Mouse (Mus musculus) gastrocnemius, adult 8-10 months (tissue): ENCODE data around the gene Ccng2. TPM values are rescaled to one million over a fixed set of nuclear protein-coding genes. Genes with fewer than 3 reads are reported as not detected.

Experiments used
- DNase-seq, 2 experiments: peaks; one replicate each; pipeline ENCODE4 v3.0.0; 2022; ENCODE audit warnings: low spot score in 2 of 2
- total RNA-seq, 4 experiments: library from RNA; stranded (reverse); gene quantifications; 2 replicates each; pipeline ENCODE4 v1.2.4; 2022

Ccng2 gene
- 10 to 100 TPM; 10.1 to 13.5 (median 12.2) TPM for total RNA-seq

DNA sequence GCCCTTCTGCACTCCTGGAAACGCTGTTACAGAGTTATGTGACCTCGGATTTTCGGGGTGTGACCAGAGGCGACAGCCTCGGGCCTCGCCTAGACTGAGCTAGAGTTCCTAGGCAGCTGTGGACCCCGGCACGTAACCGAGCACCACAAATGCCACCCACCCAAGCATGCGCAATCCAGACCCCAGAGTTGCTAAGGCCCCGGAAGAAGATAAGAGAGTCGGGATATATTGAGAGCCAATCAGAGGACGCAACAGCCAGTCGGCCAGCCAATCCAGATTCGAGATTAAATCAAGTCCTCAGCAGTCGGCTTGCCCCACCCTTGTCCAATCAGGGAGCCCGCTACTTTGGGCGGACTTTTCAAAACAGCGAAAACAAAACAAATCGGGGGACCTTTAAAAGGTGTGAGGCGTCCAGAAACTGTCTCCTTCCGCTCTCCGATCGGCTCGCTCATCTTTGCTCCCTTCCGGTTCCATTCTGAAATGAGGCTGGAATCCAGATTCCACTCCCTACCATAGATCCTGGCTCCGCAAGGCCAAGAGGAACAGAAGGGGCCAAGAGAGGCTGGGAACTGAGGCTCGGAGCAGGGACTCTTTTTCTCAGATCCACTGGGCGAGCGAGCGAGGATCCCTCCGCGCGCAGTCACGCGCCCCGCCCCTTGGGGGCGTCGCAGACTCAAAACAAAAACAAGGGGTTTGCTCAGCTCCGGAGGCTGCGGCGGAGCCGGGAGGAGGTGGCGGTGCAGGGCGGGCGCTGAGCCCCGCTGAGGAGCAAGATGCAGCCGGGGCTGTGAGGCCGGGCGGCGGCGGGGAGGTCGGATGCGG, at the start of gene Ccng2:
Gene Ccng2 (plus strand): TSS at position 375 of the 822 bp plus-strand sequence.
- DNase-seq = peak; percentile 95

DNA sequence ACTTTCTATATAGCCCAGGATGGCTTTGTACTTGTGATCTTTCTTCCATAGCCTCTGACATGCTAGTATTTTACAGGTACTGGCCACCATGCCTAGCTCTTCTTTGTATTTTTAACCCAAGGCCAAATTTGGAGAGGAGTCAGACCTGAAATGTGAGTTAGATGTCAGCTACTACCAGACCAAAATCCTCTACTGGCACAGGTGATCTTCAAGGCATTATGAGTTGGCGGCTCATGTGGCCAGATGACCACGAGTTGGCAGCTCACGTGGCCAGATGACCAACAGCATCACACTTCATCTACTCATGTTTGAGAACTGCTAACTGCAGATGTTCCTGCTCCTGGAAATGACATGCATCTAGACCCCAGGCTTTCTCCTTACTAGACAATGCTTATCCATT, 48.7 kb upstream of the Ccng2 start:
- DNase-seq = no peak

DNA sequence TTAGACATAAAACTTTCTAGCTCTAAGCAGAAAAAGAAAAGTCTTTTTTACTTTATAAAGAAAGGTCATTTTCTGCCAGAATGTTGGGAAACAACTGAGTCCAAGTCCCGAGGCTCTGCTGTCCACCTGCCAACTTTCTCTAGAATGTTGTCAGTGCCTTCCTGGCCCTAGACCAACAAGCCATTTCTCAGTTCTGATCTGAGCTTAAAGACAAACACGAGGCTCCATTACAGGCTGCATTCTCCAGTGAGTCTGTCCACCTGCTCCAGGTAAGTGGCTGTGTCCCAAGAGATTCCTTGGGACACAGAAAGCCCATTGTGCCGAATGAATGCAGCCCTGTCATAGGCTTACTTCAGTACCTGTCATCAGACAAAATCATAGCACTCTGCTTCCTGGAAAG, 45.4 kb upstream of the Ccng2 start:
- DNase-seq = peak; percentile 31 to 36

DNA sequence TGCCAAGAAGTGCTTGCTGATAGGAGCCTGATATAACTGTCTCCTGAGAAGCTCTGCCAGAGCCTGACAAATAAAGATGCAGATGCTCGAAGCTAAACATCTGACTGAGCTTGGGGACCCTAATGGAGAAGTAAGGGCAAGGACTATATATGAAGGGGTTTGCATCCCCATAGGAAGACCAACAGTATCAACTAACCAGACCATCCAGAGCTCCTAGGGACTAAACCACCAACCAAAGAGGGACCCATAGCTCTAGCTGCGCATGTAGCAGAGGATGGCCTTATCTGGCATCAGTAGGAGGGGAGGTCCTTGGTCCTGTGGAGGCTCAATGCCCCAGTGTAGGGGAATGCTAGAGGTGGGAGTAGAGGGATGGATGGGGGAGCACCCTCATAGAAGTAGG, 42.5 kb upstream of the Ccng2 start:
- no peak for DNase-seq

DNA sequence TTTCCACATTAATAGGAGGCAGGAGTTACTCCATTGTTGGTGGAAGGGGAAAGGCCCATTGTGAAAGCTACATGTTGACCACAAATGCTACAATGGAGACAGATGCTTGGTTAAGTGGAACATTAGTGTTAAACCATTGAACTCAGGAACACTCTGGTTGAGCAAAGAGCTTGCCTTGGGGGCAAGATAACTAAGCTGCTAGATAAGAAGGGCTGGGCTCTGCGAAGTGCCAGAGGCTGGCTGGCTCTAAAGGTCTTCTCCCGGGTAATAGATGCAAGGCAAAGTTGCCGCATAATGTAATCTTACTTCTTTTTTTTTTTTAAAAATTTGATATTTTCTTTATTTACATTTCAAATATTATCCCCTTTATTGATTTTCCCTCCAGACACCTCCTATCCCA, 39.9 kb upstream of the Ccng2 start:
- no peak for DNase-seq

DNA sequence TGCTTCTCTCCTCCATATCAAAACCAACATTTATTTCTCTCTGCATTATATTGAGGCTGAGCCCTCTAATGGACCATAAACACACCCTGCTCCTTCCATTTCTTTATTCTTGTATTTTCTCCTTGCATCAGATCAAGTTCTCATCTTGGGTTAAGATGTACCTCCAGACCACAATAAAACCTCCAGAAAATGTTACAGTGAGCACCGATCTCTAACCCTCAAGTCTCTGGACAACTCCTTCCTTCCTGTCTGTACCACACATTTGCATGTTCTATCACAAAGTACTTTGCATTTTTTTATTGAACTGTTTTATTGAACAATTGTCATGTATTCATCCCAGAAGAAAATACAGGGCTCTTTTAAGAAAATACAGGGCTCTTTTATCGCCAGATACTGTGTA, 37.5 kb upstream of the Ccng2 start:
- DNase-seq = no peak

DNA sequence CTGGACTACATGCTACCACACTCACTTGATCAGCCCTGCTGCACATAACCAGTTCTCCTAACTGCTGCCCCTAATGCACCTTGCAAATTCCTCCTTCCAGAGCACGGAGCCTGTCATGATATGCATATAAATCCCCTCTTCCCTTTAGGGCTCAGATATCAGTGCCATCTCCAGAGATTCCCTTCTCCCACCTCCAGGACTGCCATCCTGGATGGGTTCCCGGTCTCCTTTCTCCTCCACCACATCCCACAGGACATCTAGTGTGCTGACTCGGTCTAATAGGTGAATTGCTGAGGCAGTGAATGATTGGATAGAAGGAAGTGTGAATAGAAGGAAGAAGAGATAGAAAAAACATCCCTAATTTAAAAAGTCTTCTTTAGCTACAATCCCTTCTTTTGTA, 35.3 kb upstream of the Ccng2 start:
- no peak for DNase-seq

DNA sequence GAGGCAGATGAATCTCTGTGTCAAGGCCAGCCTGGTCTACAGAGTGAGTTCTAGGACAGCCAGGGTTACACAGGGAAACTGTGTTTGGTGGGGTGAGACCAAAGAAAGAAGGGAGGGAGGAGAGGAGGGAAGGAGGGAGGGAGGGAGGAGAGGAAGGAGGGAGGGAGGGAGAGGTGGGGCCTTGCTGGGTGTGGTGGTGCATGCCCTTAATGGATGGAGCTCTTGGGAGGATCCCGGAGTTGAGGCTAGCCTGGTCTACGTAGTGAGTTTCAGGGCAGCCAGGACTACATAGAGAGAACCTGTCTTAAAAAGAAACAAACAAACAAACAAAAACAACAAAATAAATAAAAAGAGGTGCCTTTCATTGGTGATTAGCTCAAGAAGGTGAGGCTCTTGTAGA, 34.2 kb upstream of the Ccng2 start:
- DNase-seq = no peak

DNA sequence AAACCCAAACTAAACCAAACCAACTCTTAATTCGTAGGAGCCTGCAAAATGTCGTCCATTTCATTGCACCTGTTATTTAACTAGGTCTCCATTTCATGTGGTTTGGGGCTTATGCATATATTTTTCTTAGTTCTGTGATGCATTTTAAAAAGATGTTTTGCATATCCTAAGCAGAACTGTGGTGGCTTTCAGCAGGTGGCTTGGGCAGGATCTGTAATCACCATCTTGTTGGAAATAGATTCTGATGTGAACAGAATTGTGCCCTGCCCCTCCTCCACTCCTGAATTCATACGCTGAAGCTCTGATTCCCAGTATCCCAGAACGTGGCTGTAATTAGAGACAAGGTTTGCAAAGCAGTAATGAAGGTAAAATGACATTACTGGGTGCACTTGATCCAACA, 32.9 kb upstream of the Ccng2 start:
- no peak for DNase-seq

DNA sequence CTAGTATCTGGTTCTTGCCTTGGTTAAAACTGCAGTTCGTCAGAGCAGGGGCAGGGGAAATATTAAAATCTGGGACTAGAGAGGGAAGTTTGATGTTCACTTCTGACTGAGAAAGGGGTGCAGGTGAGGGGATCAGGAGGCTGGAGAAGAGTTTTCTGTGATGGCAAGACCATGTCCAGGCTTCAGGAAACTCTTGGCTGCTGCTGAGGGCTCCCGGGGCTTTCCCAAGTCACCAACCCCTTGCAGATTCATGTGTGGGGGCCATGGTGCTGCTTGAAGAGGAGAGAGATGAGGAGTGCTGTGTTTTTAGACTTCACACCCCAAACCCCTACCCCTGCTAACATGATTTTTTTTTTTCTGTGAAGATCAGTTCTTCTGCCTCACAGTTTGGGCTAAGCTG, 32.5 kb upstream of the Ccng2 start:
- no peak for DNase-seq

DNA sequence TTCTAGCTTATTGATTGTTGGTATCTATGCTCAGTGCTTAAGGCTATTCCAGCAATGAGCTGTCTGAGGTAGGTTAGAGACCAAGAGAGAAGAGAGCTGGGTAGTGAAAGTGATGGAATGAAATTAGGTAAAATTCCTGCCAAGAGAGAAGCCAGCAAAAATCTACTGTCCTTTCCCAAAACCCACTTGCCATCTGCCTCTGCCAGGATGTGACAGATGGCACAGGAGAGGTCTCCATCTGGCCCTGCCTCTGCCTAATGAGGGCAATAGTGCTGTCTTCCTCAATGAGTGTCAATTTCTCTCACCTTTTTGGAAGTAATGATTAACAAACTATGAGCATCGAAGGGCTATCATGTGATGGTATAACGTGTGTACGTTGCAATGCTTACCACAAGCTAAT, 31.2 kb upstream of the Ccng2 start:
- DNase-seq = no peak

DNA sequence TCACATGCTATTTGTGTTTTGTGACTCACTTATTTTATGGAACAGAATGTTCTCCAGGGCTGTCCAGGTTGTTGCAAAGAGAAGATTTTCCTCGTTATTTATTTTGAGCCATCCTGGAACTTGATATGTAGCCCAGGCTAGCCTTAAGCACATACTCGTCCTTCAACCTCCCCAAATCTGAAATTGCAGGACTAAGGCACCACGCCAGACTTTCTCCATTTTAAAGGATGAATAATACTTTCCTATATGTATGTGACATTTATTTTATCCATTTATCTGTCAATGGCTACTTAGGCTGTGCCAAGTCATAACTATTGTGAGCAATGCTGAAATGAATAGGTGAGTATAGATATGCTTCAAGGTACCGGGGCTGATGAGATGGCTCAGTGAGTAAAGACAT, 30.5 kb upstream of the Ccng2 start:
- no peak for DNase-seq

DNA sequence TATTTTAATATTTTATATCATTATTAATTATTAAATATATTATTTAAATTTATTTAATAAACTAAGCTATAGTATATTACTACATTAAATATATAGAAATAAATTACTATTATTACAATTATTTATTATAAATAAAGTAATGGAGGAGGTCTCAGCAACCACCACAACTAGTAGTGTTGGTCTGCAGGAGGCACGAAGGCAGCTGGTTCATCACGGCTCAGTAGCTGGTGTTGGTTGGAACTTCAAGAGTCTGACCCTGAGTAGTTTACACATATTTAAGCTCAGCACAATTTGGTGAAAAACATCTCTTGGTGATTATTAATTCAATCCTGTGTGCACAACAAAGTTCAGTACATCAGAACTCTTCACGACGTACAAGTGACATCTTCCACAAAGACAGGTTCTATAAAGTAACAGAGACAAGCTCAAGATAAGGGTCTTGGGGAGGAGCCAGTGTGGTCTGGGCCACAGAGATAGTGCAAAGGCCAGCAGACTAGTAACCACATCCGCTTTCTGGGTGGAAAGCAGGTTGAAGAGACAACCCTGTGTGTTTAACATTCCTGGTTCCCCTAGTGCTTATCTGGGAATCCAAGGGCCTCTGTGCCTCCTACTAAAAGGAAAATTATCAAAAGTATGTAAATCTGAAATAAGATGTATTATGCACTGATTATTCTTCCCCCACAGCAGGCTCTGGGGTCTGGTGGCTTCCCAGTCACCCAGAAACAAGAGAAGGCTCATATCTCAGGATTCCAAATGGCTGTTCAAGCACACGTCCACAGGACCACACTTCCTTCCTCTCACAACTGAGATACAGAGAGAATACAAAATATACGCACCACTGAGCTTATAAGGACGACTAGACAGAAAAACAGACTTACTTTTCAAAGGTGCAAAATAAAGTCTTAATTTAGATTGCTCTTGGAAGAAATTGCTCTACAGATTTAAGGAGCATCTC, 27.2 kb upstream of the Ccng2 start:
- no peak for DNase-seq

DNA sequence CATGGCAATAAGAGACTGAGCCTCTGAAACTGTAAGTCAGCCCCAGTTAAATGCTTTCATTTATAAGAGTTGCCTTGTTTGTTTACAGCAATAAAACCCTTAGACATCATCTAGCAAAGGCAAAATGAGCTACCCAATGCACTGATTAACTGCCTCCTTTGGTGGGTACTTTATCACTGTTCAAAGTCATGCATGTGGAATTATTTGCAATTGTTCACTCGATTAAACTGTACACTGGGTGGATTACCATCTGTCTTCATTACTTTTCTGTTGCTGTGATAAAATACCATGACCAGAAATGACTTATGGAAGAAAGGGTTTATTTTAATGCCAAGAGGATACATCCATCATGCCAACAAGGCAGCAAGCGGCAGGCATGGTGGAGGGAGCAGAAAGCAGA, 21.8 kb upstream of the Ccng2 start:
- DNase-seq = no peak

DNA sequence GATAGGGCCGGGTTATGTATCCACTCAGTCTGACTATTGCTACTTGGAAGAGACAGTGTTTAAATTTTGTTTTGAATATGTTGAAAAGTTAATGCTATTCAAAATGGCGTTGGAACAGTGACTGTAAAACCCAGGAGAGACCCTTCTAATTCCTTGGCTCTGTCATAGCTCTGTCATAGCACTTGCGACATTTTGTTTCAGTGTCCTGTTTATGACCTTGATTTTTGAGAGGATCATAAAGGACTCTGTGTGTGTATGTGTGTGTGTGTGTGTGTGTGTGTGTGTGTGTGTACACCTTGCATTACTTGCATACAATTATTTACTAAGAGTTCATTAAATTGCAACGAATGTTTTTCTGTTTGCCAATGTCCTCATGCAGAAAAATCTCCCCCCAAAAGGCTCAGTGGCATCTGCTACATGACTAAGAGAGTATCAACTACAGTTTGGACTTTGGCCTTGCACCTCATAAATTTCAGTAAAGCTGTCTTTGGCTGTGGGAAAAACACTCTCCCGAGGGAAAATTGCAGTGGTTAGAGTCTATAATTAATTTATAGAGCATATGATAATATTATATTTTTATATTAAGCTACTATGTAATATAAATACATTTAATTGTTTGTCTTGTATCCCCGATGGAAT, 17.0 kb upstream of the Ccng2 start:
- DNase-seq = no peak

DNA sequence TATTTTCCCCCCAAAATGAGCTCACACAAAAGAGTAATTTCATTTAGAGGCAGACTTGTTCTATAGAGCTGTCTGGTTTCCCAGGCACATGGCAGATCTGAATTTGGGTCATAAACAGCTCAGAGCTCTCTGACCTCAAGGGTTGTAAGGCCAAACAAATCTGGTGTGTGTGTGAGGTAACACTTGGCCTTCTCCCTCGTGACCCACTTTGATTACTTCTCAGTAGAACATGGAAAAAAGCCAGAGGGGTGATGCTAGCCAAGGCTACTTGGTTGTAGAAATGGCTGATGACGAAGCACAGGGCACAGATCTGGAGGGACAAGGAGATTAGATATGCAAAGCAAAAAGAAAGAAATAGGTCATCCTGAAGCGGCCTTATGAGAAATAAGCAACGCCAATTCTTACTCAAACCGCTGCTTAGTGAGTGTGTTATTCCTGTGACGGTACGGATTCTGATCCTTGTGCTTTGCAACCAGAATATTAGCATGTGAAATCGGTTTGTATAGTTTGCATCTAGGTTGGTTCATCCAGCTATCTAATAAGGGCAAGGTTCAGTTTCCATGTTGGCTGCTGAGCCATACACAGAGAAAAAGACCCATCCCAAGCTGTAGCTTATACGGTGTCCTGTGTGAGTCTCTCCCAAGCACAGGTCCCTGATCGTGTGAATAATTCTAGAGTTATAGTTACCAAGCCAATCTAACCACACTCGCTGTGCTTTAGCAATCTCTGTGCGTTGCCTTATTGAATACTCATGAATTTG, 15.9 kb upstream of the Ccng2 start:
- peak; percentile 52 to 64 for DNase-seq

DNA sequence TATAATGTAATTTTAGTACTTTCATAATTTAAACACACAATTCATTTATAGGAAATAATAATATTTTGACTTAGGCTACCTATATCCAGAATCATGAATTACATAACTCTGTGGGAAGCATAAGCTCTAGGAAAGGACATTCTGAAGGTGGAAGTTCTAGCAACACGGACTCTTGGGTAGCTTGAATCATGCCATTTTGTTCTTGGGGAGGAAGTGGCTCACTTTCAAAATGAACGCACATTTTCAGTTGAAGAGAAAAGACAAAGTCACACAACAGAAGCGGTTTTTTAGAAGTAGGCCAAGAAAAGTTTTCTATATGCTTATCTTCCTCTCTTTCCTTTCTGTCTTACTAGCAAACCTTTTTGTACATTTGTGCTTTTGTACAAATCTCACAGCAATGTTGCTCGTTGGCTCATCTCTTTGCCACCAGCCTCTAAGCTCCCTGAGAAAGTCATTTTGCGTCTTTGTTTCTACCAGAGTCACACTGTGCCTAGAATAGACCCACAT, 11.2 kb upstream of the Ccng2 start:
- no peak for DNase-seq

DNA sequence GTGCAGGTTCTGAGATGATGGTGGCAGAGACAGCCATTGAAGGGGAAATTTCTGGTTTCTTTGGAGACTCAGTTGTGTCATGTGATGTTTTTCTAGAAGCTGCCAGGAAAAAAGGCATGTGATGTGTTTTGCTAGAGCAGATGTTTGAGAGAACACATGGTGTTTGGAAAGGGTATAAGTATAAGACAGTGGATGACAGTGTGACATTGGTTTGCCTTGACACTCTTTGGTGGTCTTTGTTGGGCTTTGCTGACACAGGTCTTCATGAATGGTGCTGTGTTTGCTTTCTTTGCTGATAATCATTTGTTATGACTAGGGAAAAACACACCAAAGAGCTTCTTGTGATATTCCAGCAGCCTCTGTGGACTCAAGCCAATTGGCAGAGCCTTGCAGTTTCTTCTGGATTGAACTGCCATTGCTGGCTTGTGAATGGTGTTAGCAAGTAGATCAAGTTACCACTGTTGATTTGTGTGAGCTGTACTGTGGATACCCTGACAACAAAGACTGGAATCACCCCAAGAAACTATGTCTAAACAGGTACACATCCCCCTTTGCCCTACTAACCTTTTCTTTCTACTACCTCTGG, 10.1 kb upstream of the Ccng2 start:
- DNase-seq = no peak

DNA sequence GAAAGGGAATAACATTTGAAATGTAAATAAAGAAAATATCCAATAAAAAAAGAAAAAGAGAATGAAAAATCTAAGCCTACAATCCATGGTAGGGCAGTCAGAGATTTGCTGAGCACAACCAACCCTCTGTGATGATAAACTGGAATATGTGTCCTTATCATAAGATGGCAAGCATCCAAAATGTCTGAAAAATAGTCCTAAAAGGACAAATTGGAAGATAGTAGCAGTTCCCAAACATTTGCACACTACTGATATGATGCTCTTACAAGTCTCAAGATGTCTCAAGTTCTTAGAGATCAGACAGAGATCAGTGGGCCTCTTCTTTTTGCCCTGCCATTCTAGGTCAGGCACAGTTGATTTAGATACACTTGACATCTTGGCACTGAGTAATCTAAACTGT, 7.7 kb upstream of the Ccng2 start:
- no peak for DNase-seq

DNA sequence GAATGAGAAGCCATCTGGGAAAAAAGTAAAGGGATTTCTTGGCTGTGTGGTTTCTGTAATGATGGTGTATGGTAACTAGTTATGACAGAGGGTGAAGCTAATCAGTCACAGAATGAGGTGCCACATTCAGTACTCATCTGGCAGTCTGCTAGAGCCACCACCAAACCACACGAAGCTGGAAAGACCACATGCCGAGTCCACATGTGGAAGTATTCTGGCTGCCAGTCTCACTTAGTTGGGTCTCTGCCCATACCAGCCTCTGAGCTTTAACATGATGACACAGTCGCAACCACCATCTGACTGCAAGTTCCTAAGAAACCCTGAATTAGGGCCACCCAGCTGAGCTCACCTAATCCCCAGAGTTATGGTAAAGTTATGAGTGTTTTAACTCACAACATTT, 6.1 kb upstream of the Ccng2 start:
- no peak for DNase-seq

DNA sequence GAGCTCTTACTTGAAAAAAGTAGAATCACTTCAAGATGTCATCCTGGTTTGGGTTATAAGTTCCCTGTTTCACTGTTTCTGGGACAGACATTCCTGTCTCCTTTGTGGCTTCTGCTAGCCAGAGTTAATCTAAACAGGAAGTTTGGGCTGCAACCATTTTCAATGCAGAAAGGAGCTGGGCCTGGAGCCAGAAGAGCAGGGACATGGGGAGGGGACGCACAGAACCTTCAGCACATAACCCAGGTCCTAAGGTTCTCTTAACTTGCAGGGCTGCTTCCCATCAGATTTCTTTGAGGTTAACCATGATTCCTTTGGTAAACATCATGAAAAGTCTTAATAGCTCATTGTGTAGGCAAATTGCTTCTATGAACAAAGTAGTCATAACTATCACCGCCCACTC, 4.3 kb upstream of the Ccng2 start:
- DNase-seq = no peak
